Mouse (Mus musculus) stomach, postnatal 0 days (tissue): ENCODE measurements at regions not wholly inside any gene's neighbourhood (a gene's known extent, or its start where the extent isn't known, plus 50 kb on each side); places are given as distances from the start of the nearest gene placed in this dataset.
"Not testable (repeated sequence)": the region's sequence is repeated elsewhere in the genome, so short reads cannot be mapped to it uniquely, and the experiment has no call there.

Source experiments
- ATAC-seq: fragments of 200-750 bp; cut with Nextera tagmentation; 2 replicates; pipeline ENCODE4 v1.8.0; 2017; ENCODE audit not compliant: low FRiP score, low TSS enrichment
- DNase-seq: peaks from one replicate; pipeline ENCODE4 v3.0.0-alpha.2; 2016; ENCODE audit warnings: low spot score
- H3K27ac ChIP-seq: fragments of 300-500 bp; sonication (generic); replicated peaks from 2 replicates; pipeline ENCODE4 v1.5.1; 2014; ENCODE audit warnings: mild to moderate bottlenecking, control low read depth
- H3K27me3 ChIP-seq: fragments of 300-500 bp; sonication (generic); 2 replicates; pipeline ENCODE4 v1.6.1; 2014; ENCODE audit warnings: low read length; ENCODE audit not compliant: control insufficient read depth, insufficient read depth
- H3K36me3 ChIP-seq: fragments of 300-500 bp; sonication (generic); 2 replicates; pipeline ENCODE4 v1.6.1; 2014; ENCODE audit warnings: low read length, mixed read lengths; ENCODE audit not compliant: control insufficient read depth, insufficient read depth
- H3K4me1 ChIP-seq: fragments of 300-500 bp; sonication (generic); replicated peaks from 2 replicates; pipeline ENCODE4 v1.6.1; 2014; ENCODE audit warnings: antibody characterized with exemption; ENCODE audit not compliant: control insufficient read depth, insufficient read depth
- H3K4me2 ChIP-seq: fragments of 300-500 bp; sonication (generic); replicated peaks from 2 replicates; pipeline ENCODE4 v1.6.1; 2014; ENCODE audit warnings: low read depth, mild to moderate bottlenecking, control low read depth, moderate library complexity
- H3K4me3 ChIP-seq: fragments of 300-500 bp; sonication (generic); 2 replicates; pipeline ENCODE4 v1.5.1; 2014; ENCODE audit warnings: low read depth, low read length, control low read depth
- H3K9ac ChIP-seq: fragments of 300-500 bp; sonication (generic); 2 replicates; pipeline ENCODE4 v1.6.1; 2014; ENCODE audit warnings: mild to moderate bottlenecking, low read length, control low read depth, mixed read lengths
- H3K9me3 ChIP-seq: fragments of 300-500 bp; sonication (generic); 2 replicates; pipeline ENCODE4 v1.6.1; 2016; ENCODE audit warnings: low read length; ENCODE audit not compliant: control insufficient read depth
- CTCF ChIP-seq: IDR thresholded peaks from 2 replicates; pipeline ENCODE4 v1.5.1; 2016; ENCODE audit warnings: antibody characterized with exemption, low read depth, mild to moderate bottlenecking, moderate library complexity
- EP300 ChIP-seq: optimal IDR thresholded peaks from 2 replicates; pipeline ENCODE3; 2016; ENCODE audit warnings: antibody characterized with exemption
- WGBS: fragments of 180-500 bp; shearing (Covaris S2); extraction: QIAGEN DNeasy Blood & Tissue Kit; methylation state at CpG from one replicate; pipeline ENCODE4 v1.1.7; 2014; 5-methylcytosine and 5-hydroxymethylcytosine counted together

GRCm38 (mm10) chr8:96047686-96048085 is 159.3 kb upstream of the Got2 start:
- no peak overlapping the region for H3K9ac ChIP-seq
- 56% methylated on average over 3 of the region's 3 CpGs for WGBS
- ATAC-seq = no peak

GRCm38 (mm10) chr8:96042335-96042734 is 154.0 kb upstream of the Got2 start:
- ATAC-seq = no peak
- Histone ChIP-seq H3K4me1 (no peaks in the 10 kb centered on the region), H3K4me2 (no peak overlapping the region), H3K4me3 (no peak overlapping the region), H3K36me3 (no peaks in the 10 kb centered on the region), H3K27ac (no peak overlapping the region), H3K9me3 (no peaks in the 10 kb centered on the region), H3K9ac (no peak overlapping the region), H3K27me3 (no peaks in the 10 kb centered on the region)
- 22% methylated on average over 5 of the region's 5 CpGs for WGBS
- DNase-seq = no peak
- no peak for TF ChIP-seq EP300
- TF ChIP-seq CTCF = no peak

More at GRCm38 (mm10) chr8:96047686-96048085, 159.3 kb upstream of the Got2 start:
- no peaks in the 10 kb centered on the region for H3K36me3 ChIP-seq
- H3K9me3 ChIP-seq = no peaks in the 10 kb centered on the region
- no peak overlapping the region for H3K27ac ChIP-seq
- H3K4me3 ChIP-seq = no peak overlapping the region
- DNase-seq = no peak
- H3K27me3 ChIP-seq = no peaks in the 10 kb centered on the region
- TF ChIP-seq CTCF = no peak
- H3K4me2 ChIP-seq = no peak overlapping the region
- no peaks in the 10 kb centered on the region for H3K4me1 ChIP-seq

GRCm38 (mm10) chr8:96040216-96040615 is 151.9 kb upstream of the Got2 start:
- ATAC-seq (no peak), DNase-seq (no peak)
- no peaks in the 10 kb centered on the region for H3K36me3 ChIP-seq
- H3K4me2 ChIP-seq = no peak overlapping the region
- no peaks in the 10 kb centered on the region for H3K4me1 ChIP-seq
- TF ChIP-seq EP300 = no peak
- no peak for TF ChIP-seq CTCF
- no peaks in the 10 kb centered on the region for H3K9me3 ChIP-seq
- no peak overlapping the region for H3K27ac ChIP-seq
- WGBS = 5% methylated on average over 1 of the region's 1 CpGs
- no peak overlapping the region for H3K9ac ChIP-seq
- H3K4me3 ChIP-seq = no peak overlapping the region
- no peaks in the 10 kb centered on the region for H3K27me3 ChIP-seq

- not testable (repeated sequence) for H3K36me3 ChIP-seq, H3K4me1 ChIP-seq, H3K9ac ChIP-seq, H3K9me3 ChIP-seq, H3K4me2 ChIP-seq, DNase-seq, ATAC-seq, H3K27ac ChIP-seq, H3K27me3 ChIP-seq, H3K4me3 ChIP-seq
- 87% methylated on average over 3 of the region's 3 CpGs for WGBS
Observed at GRCm38 (mm10) chr8:96018742-96019141, 130.4 kb upstream of the Got2 start.

GRCm38 (mm10) chr8:96012002-96012401 is 123.7 kb upstream of the Got2 start:
- H3K4me1 ChIP-seq = no peaks in the 10 kb centered on the region
- DNase-seq (no peak), ATAC-seq (no peak)
- no peak overlapping the region for H3K4me3 ChIP-seq
- WGBS = 76% methylated on average over 1 of the region's 1 CpGs
- no peak overlapping the region for H3K27ac ChIP-seq
- H3K4me2 ChIP-seq = no peak overlapping the region
- H3K36me3 ChIP-seq = no peaks in the 10 kb centered on the region
- H3K9ac ChIP-seq = no peak overlapping the region
- TF ChIP-seq CTCF (peak; percentile 18; the same call in 1 of the 2 replicates), EP300 (no peak)
- no peaks in the 10 kb centered on the region for H3K27me3 ChIP-seq
- H3K9me3 ChIP-seq = no peaks in the 10 kb centered on the region

GRCm38 (mm10) chr8:95991826-95992463 is 103.6 kb upstream of the Got2 start:
- DNase-seq (no peak), ATAC-seq (no peak)
- WGBS = 77% methylated on average over 8 of the region's 8 CpGs

More at GRCm38 (mm10) chr8:95991826-95992463, 103.6 kb upstream of the Got2 start:
- no peaks in the 10 kb centered on the region for H3K9me3 ChIP-seq
- no peaks in the 10 kb centered on the region for H3K27me3 ChIP-seq
- no peak overlapping the region for H3K4me2 ChIP-seq
- TF ChIP-seq CTCF = no peak
- no peak for TF ChIP-seq EP300
- H3K4me3 ChIP-seq = no peak overlapping the region
- H3K27ac ChIP-seq = no peak overlapping the region
- H3K36me3 ChIP-seq = no peaks in the 10 kb centered on the region
- no peaks in the 10 kb centered on the region for H3K4me1 ChIP-seq
- no peak overlapping the region for H3K9ac ChIP-seq
